Mouse (Mus musculus): ENCODE measurements at regions not wholly inside any gene's neighbourhood (a gene's known extent, or its start where the extent isn't known, plus 50 kb on each side); places are given as distances from the start of the nearest gene placed in this dataset.

DNA sequence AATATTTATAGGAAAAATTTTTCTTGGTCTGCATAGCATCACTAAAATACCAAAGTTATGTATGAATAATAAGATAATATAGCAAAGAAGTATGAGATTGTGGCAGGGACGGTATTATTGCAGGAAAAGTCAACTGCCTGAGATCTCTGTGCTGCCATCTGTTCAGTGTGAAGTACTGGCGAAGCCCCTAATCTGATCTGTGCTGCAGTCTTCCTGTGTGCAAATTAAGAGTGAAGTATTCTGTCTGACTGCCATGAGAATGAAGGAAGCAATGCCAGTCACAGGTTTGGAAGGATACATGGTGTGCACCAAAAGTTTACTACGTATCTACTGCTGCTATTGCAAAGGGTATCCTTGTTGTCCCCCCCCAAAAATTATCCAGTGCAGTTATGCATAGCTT is 501.5 kb downstream of the Rab28 start:
- Histone ChIP-seq H3K27me3 (replicated peaks; ENCODE audit: control insufficient read depth, insufficient read depth, low read length) (no peaks in the 10 kb centered on the region), H3K4me3 (replicated peaks; ENCODE audit: low read length) (no peak overlapping the region), H3K4me2 (ENCODE audit: low read length) (no peak overlapping the region), H3K27ac (ENCODE audit: low read length) (no peak overlapping the region), H3K9ac (replicated peaks; ENCODE audit: low read depth, low read length) (no peak overlapping the region), H3K36me3 (ENCODE audit: control insufficient read depth, insufficient read depth) (no peaks in the 10 kb centered on the region), H3K4me1 (replicated peaks; ENCODE audit: control insufficient read depth, insufficient read depth, low read length) (no peaks in the 10 kb centered on the region), H3K9me3 (ENCODE audit: control insufficient read depth, low read length) (no peaks in the 10 kb centered on the region)
- ATAC-seq, result peak; percentile 67
- 75% methylated on average over 3 of the region's 3 CpGs for WGBS

DNA sequence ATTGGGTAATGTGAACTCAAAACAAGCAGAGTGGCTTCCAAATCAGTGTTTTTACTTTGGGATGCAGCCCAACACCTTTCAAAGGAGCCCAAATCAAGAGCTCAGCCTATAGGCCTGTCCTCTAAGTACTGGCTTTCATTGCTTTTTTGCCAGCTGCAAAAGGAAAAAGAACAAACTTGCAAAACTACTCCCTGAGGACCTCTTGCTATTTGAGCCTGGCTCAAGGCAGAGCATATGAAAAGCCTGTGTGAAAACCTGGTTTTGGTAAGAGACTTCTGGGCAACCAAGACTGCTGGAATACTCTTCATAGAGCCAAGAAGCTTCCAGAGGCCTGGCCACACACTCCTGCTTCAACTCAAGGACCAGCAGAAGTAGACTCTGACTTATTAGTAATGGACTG is 503.5 kb downstream of the Rab28 start:
- no peaks in the 10 kb centered on the region for H3K27me3 ChIP-seq (replicated peaks; ENCODE audit: control insufficient read depth, insufficient read depth, low read length)
- H3K9ac ChIP-seq (replicated peaks; ENCODE audit: low read depth, low read length), result no peak overlapping the region
- H3K4me1 ChIP-seq (replicated peaks; ENCODE audit: control insufficient read depth, insufficient read depth, low read length), result no peaks in the 10 kb centered on the region
- H3K4me3 ChIP-seq (replicated peaks; ENCODE audit: low read length), result no peak overlapping the region
- H3K4me2 ChIP-seq (ENCODE audit: low read length), result no peak overlapping the region
- no peak overlapping the region for H3K27ac ChIP-seq (ENCODE audit: low read length)
- H3K9me3 ChIP-seq (ENCODE audit: control insufficient read depth, low read length), result no peaks in the 10 kb centered on the region
- no peaks in the 10 kb centered on the region for H3K36me3 ChIP-seq (ENCODE audit: control insufficient read depth, insufficient read depth)
- no peak for ATAC-seq

DNA sequence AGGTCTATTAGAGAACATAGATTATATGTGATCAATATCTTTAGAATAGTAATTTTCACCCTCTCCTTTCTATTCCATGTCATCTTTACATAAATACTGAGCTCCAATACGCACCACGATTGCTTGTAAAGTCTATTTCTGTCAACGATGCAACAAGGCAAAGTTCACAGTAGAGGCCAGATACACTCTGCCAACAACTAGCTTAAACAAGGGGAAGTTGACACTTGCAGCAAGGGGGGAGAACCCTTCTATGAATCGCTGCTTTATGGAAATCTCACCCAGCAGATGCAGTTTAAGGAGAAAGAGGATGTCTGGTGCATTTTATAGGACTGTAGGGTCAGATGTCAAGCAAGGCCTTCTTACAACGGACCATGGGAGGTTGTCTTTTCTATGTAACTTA is 520.8 kb downstream of the Rab28 start:
- 84% methylated on average over 5 of the region's 5 CpGs for WGBS
- no peaks in the 10 kb centered on the region for H3K9me3 ChIP-seq (ENCODE audit: control insufficient read depth, low read length)
- no peak for ATAC-seq

DNA sequence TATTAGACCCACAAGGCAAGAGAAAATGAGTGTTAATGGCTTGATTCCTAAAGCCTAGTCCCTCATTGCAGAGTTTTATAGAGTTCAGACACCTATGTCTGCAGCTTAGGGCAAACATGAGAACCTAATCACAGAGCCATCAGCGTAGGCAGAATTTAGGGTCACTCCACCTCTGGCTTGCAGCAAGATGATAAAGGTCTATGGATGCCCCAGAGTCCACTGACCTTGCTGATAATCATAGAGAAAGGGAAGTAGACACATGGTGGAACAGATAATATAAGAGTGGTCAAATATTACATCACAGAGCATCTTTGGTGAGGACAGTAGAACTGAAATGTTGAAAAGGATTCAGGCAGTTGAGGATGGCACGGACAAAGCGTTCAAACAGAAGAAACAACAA is 530.7 kb downstream of the Rab28 start:
- Histone ChIP-seq H3K4me1 (replicated peaks; ENCODE audit: control insufficient read depth, insufficient read depth, low read length) (no peaks in the 10 kb centered on the region), H3K4me2 (ENCODE audit: low read length) (no peak overlapping the region), H3K4me3 (replicated peaks; ENCODE audit: low read length) (no peak overlapping the region), H3K27ac (ENCODE audit: low read length) (no peak overlapping the region), H3K9ac (replicated peaks; ENCODE audit: low read depth, low read length) (no peak overlapping the region), H3K9me3 (ENCODE audit: control insufficient read depth, low read length) (no peaks in the 10 kb centered on the region), H3K36me3 (ENCODE audit: control insufficient read depth, insufficient read depth) (no peaks in the 10 kb centered on the region), H3K27me3 (replicated peaks; ENCODE audit: control insufficient read depth, insufficient read depth, low read length) (no peaks in the 10 kb centered on the region)
- WGBS, result 85% methylated on average over 3 of the region's 3 CpGs
- ATAC-seq, result no peak

More for the DNA sequence above, 520.8 kb downstream of the Rab28 start:
- Histone ChIP-seq H3K27me3 (replicated peaks; ENCODE audit: control insufficient read depth, insufficient read depth, low read length) (no peaks in the 10 kb centered on the region), H3K4me1 (replicated peaks; ENCODE audit: control insufficient read depth, insufficient read depth, low read length) (no peaks in the 10 kb centered on the region), H3K4me2 (ENCODE audit: low read length) (no peak overlapping the region), H3K27ac (ENCODE audit: low read length) (no peak overlapping the region), H3K36me3 (ENCODE audit: control insufficient read depth, insufficient read depth) (no peaks in the 10 kb centered on the region), H3K9ac (replicated peaks; ENCODE audit: low read depth, low read length) (no peak overlapping the region), H3K4me3 (replicated peaks; ENCODE audit: low read length) (no peak overlapping the region)

DNA sequence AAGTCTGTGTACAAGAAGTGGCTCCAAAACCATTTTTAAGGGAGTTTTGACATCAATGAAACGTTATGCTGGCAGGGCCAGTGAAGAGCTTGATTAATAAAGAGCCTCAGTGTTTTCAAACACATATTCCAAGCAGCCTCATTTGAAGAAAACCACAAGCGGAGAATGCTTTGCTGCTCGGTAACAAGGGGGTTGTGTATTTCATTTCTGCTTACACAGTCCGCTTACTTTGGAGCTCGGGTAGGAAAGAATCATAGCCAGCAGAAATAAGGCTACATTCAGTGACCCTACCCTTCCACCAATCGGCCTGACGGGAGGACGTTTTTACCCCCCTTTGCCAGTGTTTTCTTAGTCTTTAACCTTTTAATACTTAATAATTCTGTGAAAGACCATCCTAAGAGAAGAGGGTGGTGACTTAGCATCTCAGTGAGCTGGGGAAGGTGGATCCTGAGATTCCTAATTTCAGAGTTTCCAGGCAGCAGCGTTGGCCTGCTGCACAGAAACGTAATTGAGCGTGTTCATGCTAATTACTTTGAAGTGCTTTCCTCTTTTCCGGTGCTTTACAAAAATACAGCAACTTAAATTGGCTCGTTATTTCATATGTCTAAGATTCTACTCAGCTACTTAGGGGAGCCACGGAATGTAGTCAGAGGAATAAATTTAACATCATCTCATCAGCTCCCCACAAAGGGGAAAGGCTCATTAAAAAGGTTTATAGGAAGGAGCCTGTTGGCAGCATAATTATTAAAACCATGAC is 541.9 kb downstream of the Rab28 start:
- Histone ChIP-seq H3K36me3 (ENCODE audit: control insufficient read depth, insufficient read depth) (no peaks in the 10 kb centered on the region), H3K27ac (ENCODE audit: low read length) (no peak overlapping the region), H3K4me1 (replicated peaks; ENCODE audit: control insufficient read depth, insufficient read depth, low read length) (peaks cover 5% of the 10 kb centered on the region), H3K9me3 (ENCODE audit: control insufficient read depth, low read length) (no peaks in the 10 kb centered on the region), H3K9ac (replicated peaks; ENCODE audit: low read depth, low read length) (no peak overlapping the region), H3K27me3 (replicated peaks; ENCODE audit: control insufficient read depth, insufficient read depth, low read length) (no peaks in the 10 kb centered on the region), H3K4me3 (replicated peaks; ENCODE audit: low read length) (no peak overlapping the region), H3K4me2 (ENCODE audit: low read length) (peak overlapping the region; percentile 31)
- WGBS, result 9% methylated on average over 14 of the region's 14 CpGs
- peak; percentile 84 for ATAC-seq

DNA sequence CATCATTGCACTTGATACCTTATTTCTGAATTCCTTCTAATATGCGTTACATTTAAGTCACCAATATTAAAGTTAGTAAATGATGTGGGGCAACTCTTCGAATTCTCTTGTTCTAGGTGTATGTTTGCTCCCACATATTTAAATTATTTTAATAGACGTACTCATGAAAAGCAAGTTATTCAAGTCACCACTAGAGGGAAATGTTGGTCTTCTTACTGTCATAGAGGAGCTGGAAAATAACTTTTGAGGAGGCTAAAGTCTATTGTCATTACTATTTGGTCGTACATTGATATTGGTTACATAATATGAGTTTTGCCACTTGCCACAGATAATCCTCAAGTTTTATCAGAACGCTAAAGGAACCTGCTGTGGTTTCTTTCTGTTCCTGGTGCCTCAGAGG is 582.9 kb downstream of the Rab28 start:
- Histone ChIP-seq H3K4me1 (replicated peaks; ENCODE audit: control insufficient read depth, insufficient read depth, low read length) (no peaks in the 10 kb centered on the region), H3K27ac (ENCODE audit: low read length) (no peak overlapping the region), H3K9me3 (ENCODE audit: control insufficient read depth, low read length) (no peaks in the 10 kb centered on the region), H3K9ac (replicated peaks; ENCODE audit: low read depth, low read length) (no peak overlapping the region), H3K27me3 (replicated peaks; ENCODE audit: control insufficient read depth, insufficient read depth, low read length) (no peaks in the 10 kb centered on the region), H3K36me3 (ENCODE audit: control insufficient read depth, insufficient read depth) (no peaks in the 10 kb centered on the region), H3K4me2 (ENCODE audit: low read length) (no peak overlapping the region), H3K4me3 (replicated peaks; ENCODE audit: low read length) (no peak overlapping the region)
- ATAC-seq, result 0 out of 2 replicates have a peak, but pooled peaks have one; percentile 49
- 21% methylated on average over 5 of the region's 5 CpGs for WGBS

DNA sequence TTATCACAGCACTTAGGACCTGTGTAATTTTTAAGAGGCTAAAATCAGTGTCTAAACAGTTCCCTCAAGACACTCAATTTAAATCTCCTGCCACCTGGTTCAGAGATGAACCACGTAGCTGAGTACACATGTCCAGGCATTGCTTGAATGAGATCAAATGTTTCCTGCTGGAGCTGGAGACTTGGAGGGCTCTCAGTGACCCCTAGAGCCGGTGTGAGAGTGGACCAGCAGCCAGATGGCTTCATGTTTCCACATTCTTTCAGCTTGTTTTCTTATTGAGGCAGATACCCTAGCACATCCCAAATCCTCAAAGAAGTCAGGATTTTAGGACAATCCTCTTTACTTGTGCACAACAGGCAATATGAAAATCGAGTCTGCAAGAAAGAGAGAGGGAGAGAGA is 590.3 kb downstream of the Rab28 start:
- Histone ChIP-seq H3K36me3 (ENCODE audit: control insufficient read depth, insufficient read depth) (no peaks in the 10 kb centered on the region), H3K27me3 (replicated peaks; ENCODE audit: control insufficient read depth, insufficient read depth, low read length) (no peaks in the 10 kb centered on the region), H3K4me2 (ENCODE audit: low read length) (no peak overlapping the region), H3K9ac (replicated peaks; ENCODE audit: low read depth, low read length) (no peak overlapping the region), H3K4me1 (replicated peaks; ENCODE audit: control insufficient read depth, insufficient read depth, low read length) (no peaks in the 10 kb centered on the region), H3K4me3 (replicated peaks; ENCODE audit: low read length) (no peak overlapping the region), H3K27ac (ENCODE audit: low read length) (no peak overlapping the region), H3K9me3 (ENCODE audit: control insufficient read depth, low read length) (no peaks in the 10 kb centered on the region)
- WGBS, result 62% methylated on average over 3 of the region's 3 CpGs
- no peak for ATAC-seq

DNA sequence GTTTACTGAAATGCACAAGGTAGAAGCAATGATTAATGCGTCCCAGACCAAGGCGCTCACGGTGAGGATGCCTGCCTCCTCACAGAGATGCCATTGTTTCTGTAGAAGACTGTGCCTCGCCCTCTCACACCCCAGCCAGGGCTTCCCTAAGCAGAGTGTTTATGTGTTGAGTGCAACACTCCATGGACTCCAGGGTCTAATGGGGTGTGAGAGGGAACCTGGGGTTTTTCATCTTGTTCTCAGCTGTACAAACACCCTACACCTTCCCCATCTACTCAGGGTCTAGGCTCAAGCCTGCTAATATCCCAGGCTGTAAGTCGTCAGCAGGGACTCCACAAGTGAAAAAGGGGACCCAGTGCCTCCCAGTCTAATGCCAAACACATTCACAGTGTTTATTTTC is 620.2 kb downstream of the Rab28 start:
- H3K4me3 ChIP-seq (replicated peaks; ENCODE audit: low read length), result no peak overlapping the region
- no peaks in the 10 kb centered on the region for H3K9me3 ChIP-seq (ENCODE audit: control insufficient read depth, low read length)
- H3K36me3 ChIP-seq (ENCODE audit: control insufficient read depth, insufficient read depth), result no peaks in the 10 kb centered on the region
- H3K27me3 ChIP-seq (replicated peaks; ENCODE audit: control insufficient read depth, insufficient read depth, low read length), result no peaks in the 10 kb centered on the region
- no peak overlapping the region for H3K27ac ChIP-seq (ENCODE audit: low read length)
- 57% methylated on average over 5 of the region's 5 CpGs for WGBS
- H3K9ac ChIP-seq (replicated peaks; ENCODE audit: low read depth, low read length), result no peak overlapping the region
- no peak for ATAC-seq
- H3K4me1 ChIP-seq (replicated peaks; ENCODE audit: control insufficient read depth, insufficient read depth, low read length), result no peaks in the 10 kb centered on the region
- no peak overlapping the region for H3K4me2 ChIP-seq (ENCODE audit: low read length)

DNA sequence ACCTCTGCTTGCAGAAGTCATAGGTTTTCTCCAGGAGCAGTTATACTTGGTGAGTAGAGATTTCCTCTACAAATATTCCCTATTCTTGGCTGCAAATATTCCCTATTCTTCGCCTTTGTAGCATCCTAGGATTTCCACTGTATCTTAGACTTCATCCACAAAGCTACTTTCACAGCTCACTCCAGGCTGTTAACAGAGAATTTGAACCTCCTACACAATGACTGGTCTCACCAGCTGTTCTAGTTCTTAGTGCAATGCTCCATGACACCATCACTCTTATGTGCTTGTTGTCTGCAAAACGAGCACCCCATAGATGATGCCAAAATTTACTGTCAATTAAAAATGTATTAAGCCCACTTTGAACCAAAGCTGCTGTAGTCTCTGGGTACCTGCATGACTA is 631.5 kb downstream of the Rab28 start:
- Histone ChIP-seq H3K4me1 (replicated peaks; ENCODE audit: control insufficient read depth, insufficient read depth, low read length) (no peaks in the 10 kb centered on the region), H3K9me3 (ENCODE audit: control insufficient read depth, low read length) (no peaks in the 10 kb centered on the region), H3K27ac (ENCODE audit: low read length) (no peak overlapping the region), H3K4me2 (ENCODE audit: low read length) (no peak overlapping the region), H3K36me3 (ENCODE audit: control insufficient read depth, insufficient read depth) (no peaks in the 10 kb centered on the region), H3K27me3 (replicated peaks; ENCODE audit: control insufficient read depth, insufficient read depth, low read length) (no peaks in the 10 kb centered on the region), H3K9ac (replicated peaks; ENCODE audit: low read depth, low read length) (no peak overlapping the region), H3K4me3 (replicated peaks; ENCODE audit: low read length) (no peak overlapping the region)
- ATAC-seq, result no peak
- WGBS, result 80% methylated on average over 2 of the region's 2 CpGs

DNA sequence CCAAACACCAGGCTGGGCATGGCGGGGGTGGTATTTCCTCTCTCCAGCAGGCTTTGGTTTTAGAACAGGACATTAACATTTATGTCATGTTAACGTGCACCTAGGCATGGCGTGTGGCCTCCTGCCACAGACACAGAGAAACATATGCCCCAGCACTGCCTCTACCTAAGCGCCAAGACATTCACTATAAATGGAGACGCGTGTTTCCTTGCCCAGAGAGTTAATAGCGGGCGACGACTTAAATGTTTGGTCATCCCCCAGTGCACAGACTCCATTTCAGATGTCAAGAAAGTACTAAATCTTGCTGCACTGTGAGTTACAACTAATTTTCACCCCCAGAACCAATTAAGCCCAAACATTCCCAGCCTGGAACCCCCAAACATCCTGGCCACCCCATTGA is 646.3 kb downstream of the Rab28 start:
- WGBS, result 92% methylated on average over 9 of the region's 9 CpGs

More for the DNA sequence above, 646.3 kb downstream of the Rab28 start:
- ATAC-seq, result no peak
- H3K27ac ChIP-seq (ENCODE audit: low read length), result no peak overlapping the region
- H3K9ac ChIP-seq (replicated peaks; ENCODE audit: low read depth, low read length), result no peak overlapping the region
- no peak overlapping the region for H3K4me3 ChIP-seq (replicated peaks; ENCODE audit: low read length)
- H3K4me2 ChIP-seq (ENCODE audit: low read length), result no peak overlapping the region
- no peaks in the 10 kb centered on the region for H3K4me1 ChIP-seq (replicated peaks; ENCODE audit: control insufficient read depth, insufficient read depth, low read length)
- H3K27me3 ChIP-seq (replicated peaks; ENCODE audit: control insufficient read depth, insufficient read depth, low read length), result no peaks in the 10 kb centered on the region
- no peaks in the 10 kb centered on the region for H3K36me3 ChIP-seq (ENCODE audit: control insufficient read depth, insufficient read depth)
- no peaks in the 10 kb centered on the region for H3K9me3 ChIP-seq (ENCODE audit: control insufficient read depth, low read length)

Measured in forebrain, embryonic 16.5 days (tissue).